Mouse (Mus musculus): ENCODE data around the gene Eml1.

DNA sequence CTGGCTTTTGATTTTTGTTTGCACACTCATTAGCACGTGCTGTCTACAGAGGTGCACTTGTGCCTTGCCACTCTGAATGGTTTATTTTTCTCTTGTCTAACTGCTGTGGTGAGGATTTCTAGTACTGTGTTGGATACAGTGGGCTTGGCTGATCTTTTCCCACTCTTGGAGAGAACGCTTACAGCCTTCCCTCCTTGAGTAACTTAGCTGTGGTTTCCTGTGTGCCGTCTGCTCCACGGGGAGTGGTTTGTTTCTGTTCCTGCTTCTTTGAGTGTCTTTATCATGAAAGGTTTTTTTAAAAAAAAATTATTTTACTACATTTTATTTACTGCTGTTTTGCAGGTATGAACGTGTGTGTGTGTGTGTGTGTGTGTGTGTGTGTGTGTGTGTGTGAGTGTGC is 108.0 kb downstream of the Eml1 start:
- TF ChIP-seq CTCF (IDR thresholded peaks at IDR 0.05; ENCODE audit: control insufficient read depth, insufficient read depth, low read length) (no peak), POLR2A (IDR thresholded peaks at IDR 0.05; ENCODE audit: borderline replicate concordance, control insufficient read depth, low read depth, low read length) (no peak)

All from bone marrow, adult 2 months (tissue).